Mouse (Mus musculus) adrenal gland, postnatal 4 days (tissue): ENCODE results near the gene Dtx1. TPM values are rescaled to one million over a fixed set of nuclear protein-coding genes. Genes with fewer than 3 reads are reported as not detected.

Experiments used
- DNase-seq, 2 experiments: peaks; one replicate each; pipeline ENCODE4 v3.0.0; 2021 to 2022; ENCODE audit warnings: low spot score in 2 of 2, mixed read lengths in 2 of 2
- long read RNA-seq, 2 experiments: library from polyadenylated mRNA; stranded (forward); transcript quantifications; one replicate each; pipeline ENCODE4 v2.0.0; 2021
- total RNA-seq, 2 experiments: library from RNA; stranded (reverse); gene quantifications; 2 replicates each; pipeline ENCODE4 v1.2.3; 2021

The Dtx1 gene
- total RNA-seq, result 10 to 100 TPM; 13.7 to 17.2 TPM
- long read RNA-seq, experiment 1, full-length matches to known transcripts, result 3 of 8 reads
- long read RNA-seq, experiment 1, partial matches to known transcripts, result 1 of 8 reads
- long read RNA-seq, experiment 1, other reads (novel, unspliced or antisense), result 4 of 8 reads
- long read RNA-seq, experiment 2, full-length matches to known transcripts, result 12 of 24 reads
- long read RNA-seq, experiment 2, partial matches to known transcripts, result 6 of 24 reads
- long read RNA-seq, experiment 2, other reads (novel, unspliced or antisense), result 6 of 24 reads

- DNase-seq, result no peak
Measured at GRCm38 (mm10) chr5:120711827-120712226, at the start of gene Dtx1. Gene Dtx1, minus strand, starts transcription at chr5:120711927.

GRCm38 (mm10) chr5:120754215-120754614 is 42.5 kb upstream of the Dtx1 start:
- no peak for DNase-seq

GRCm38 (mm10) chr5:120752786-120753185 is 41.1 kb upstream of the Dtx1 start:
- no peak for DNase-seq

GRCm38 (mm10) chr5:120751206-120751605 is 39.5 kb upstream of the Dtx1 start:
- DNase-seq, result no peak

- DNase-seq, result no peak
Measured at GRCm38 (mm10) chr5:120749688-120750087, 38.0 kb upstream of the Dtx1 start, which contains the start of gene Oas2. Gene Oas2, minus strand, starts transcription at chr5:120749853.

GRCm38 (mm10) chr5:120746451-120746850 is 34.7 kb upstream of the Dtx1 start:
- no peak for DNase-seq

GRCm38 (mm10) chr5:120742125-120742524 is 30.4 kb upstream of the Dtx1 start:
- no peak for DNase-seq

GRCm38 (mm10) chr5:120734380-120734990 is 22.8 kb upstream of the Dtx1 start:
- DNase-seq, result no peak

- no peak for DNase-seq
Measured at GRCm38 (mm10) chr5:120733696-120734095, 22.0 kb upstream of the Dtx1 start.

- no peak for DNase-seq
Measured at GRCm38 (mm10) chr5:120732740-120733139, 21.0 kb upstream of the Dtx1 start.

GRCm38 (mm10) chr5:120729319-120729718 is 17.6 kb upstream of the Dtx1 start:
- no peak for DNase-seq

GRCm38 (mm10) chr5:120725811-120726455 is 14.2 kb upstream of the Dtx1 start:
- DNase-seq, result no peak

GRCm38 (mm10) chr5:120721005-120721404 is 9.3 kb upstream of the Dtx1 start:
- DNase-seq, result no peak

- no peak for DNase-seq
Measured at GRCm38 (mm10) chr5:120718600-120719378, 7.1 kb upstream of the Dtx1 start.

GRCm38 (mm10) chr5:120717136-120717535 is 5.4 kb upstream of the Dtx1 start:
- DNase-seq, result no peak

GRCm38 (mm10) chr5:120714314-120714713 is 2.6 kb upstream of the Dtx1 start:
- DNase-seq, result peak; percentile 49 to 50

- no peak for DNase-seq
Measured at GRCm38 (mm10) chr5:120712721-120713120, 994 bp upstream of the Dtx1 start.

GRCm38 (mm10) chr5:120711416-120711815 is 311 bp downstream of the Dtx1 start:
- DNase-seq, result peak in 1 of 2 experiments; percentile 21

- no peak for DNase-seq
Measured at GRCm38 (mm10) chr5:120710826-120711248, 890 bp downstream of the Dtx1 start.

GRCm38 (mm10) chr5:120710161-120710825 is 1.4 kb downstream of the Dtx1 start:
- DNase-seq, result peak in 1 of 2 experiments; percentile 21

GRCm38 (mm10) chr5:120706976-120707375 is 4.8 kb downstream of the Dtx1 start:
- DNase-seq, result no peak
